Mouse (Mus musculus) stomach, embryonic 14.5 days (tissue): ENCODE data around the gene Isg15. TPM values are rescaled to one million over a fixed set of nuclear protein-coding genes. Genes with fewer than 3 reads are reported as not detected.

Experiments used
- ATAC-seq: fragments of 200-750 bp; cut with Nextera tagmentation; 2 replicates; pipeline ENCODE4 v1.8.0; 2017; ENCODE audit warnings: low read depth, moderate TSS enrichment; ENCODE audit not compliant: insufficient number of reproducible peaks, insufficient read depth, low FRiP score
- H3K27ac ChIP-seq: fragments of 300-500 bp; sonication (generic); 2 replicates; pipeline ENCODE4 v1.5.1; 2014; ENCODE audit warnings: mild to moderate bottlenecking, low read length, moderate library complexity, mixed read lengths
- H3K27me3 ChIP-seq: fragments of 300-500 bp; sonication (generic); 2 replicates; pipeline ENCODE4 v1.6.1; 2014; ENCODE audit warnings: low read length, control low read depth, mixed read lengths; ENCODE audit not compliant: control insufficient read depth, insufficient read depth
- H3K36me3 ChIP-seq: fragments of 300-500 bp; sonication (generic); 2 replicates; pipeline ENCODE4 v1.6.1; 2014; ENCODE audit warnings: mild to moderate bottlenecking, control low read depth, low read length, moderate library complexity, mixed read lengths; ENCODE audit not compliant: control insufficient read depth, insufficient read depth
- H3K4me1 ChIP-seq: fragments of 300-500 bp; sonication (generic); 2 replicates; pipeline ENCODE4 v1.6.1; 2014; ENCODE audit warnings: low read length, control low read depth, mixed read lengths; ENCODE audit not compliant: control insufficient read depth, insufficient read depth
- H3K4me2 ChIP-seq: fragments of 300-500 bp; sonication (generic); replicated peaks from 2 replicates; pipeline ENCODE4 v1.6.1; 2014; ENCODE audit warnings: low read depth, low read length, control low read depth
- H3K4me3 ChIP-seq: fragments of 300-500 bp; sonication (generic); 2 replicates; pipeline ENCODE4 v1.5.1; 2014; ENCODE audit warnings: low read depth, low read length, control low read depth
- H3K9ac ChIP-seq: fragments of 300-500 bp; sonication (generic); replicated peaks from 2 replicates; pipeline ENCODE4 v1.6.1; 2014; ENCODE audit warnings: low read depth, mild to moderate bottlenecking, control low read depth, low read length, moderate library complexity, mixed read lengths
- H3K9me3 ChIP-seq: fragments of 300-500 bp; sonication (generic); 2 replicates; pipeline ENCODE4 v1.6.1; 2016; ENCODE audit warnings: low read depth, low read length, control low read depth; ENCODE audit not compliant: control insufficient read depth
- WGBS: fragments of 180-500 bp; shearing (Covaris S2); extraction: QIAGEN DNeasy Blood & Tissue Kit; methylation state at CpG from one replicate; pipeline ENCODE4 v1.1.7; 2014; 5-methylcytosine and 5-hydroxymethylcytosine counted together
- polyA plus RNA-seq: library from polyadenylated mRNA; unstranded; fragments of >200 nt; fragmentation: Nextera tagmentation; extraction: Ambion mirVana; gene quantifications from 2 replicates; pipeline ENCODE4 v1.2.1, GENCODE M21; 2014

Gene Isg15
- polyA plus RNA-seq, 1 experiment from 2014 or later = 1.3 TPM

DNA sequence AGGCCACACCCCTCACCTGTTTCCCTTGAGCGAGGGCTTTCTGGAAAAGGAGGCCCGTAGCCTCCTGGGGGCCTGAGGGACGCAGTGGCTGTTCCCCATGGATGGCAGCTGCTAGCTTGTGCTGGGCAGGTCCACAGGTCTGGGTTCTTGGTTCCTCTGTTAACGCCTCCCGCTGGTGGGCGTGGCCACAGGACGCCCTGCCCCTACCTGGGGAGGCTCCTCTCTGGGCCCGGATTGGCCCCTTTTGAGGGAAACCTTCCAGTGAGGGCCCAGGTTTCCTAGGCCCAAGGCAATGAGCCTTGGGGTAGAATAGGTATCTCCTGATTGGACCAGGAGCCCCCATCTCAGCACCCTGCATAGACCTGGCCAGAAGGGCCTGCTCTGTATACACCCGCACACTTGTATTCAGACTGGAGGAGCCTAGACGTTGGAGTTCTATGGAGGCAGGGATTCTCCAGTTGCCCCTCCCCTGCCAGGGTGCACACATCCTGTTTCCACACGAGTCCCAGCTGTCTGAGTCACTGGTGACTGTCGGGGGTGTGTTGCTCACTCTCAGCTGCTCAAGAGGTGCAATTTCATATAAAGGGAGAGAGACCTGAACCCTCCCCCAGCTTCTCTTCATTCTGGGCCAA lies 27.9 kb upstream of the Isg15 start:
- Histone ChIP-seq H3K4me3 (peak overlapping the region; percentile 12; the same call in 1 of the 2 replicates), H3K9ac (no peak overlapping the region), H3K27me3 (no peaks in the 10 kb centered on the region), H3K9me3 (no peaks in the 10 kb centered on the region), H3K4me1 (peaks cover 9% of the 10 kb centered on the region; the same call in 1 of the 2 replicates), H3K4me2 (peak overlapping the region; percentile 22; the same call in 1 of the 2 replicates), H3K27ac (no peak overlapping the region), H3K36me3 (peaks cover 41% of the 10 kb centered on the region)
- WGBS = 15% methylated on average over 12 of the region's 12 CpGs
- peak; percentile 53; the same call in 1 of the 2 replicates for ATAC-seq

DNA sequence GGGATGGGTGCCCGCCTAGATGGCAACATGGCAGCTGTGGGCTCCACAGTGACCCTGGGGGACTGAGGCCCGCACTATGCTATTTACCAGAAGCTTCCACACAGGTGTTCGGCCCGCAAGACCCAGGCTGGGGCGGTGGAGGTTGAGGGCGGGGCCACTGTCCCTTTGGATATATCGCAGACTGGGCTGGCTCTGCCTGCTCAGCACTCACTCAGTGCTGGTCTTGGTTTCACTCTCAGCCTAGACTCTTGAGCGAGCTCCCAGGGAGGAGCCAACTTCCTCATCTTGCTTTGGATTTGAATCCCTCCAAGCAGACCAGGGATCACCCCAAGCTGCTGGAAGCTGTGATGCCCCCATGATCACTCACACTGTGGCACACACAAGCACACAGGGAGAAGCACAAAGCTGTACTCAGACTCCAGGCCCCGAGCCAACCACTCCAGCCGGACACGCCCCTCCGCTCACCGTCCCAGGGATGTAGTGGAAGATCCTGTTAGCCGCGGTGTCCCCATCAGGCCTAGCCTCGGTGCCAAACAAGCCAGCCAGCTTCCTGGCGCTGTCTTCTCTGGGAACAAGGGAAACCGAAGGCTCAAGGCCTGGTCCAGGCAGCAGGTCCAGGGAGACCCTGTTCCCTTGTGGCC lies 27.3 kb upstream of the Isg15 start:
- WGBS = 36% methylated on average over 18 of the region's 18 CpGs
- H3K27me3 ChIP-seq = no peaks in the 10 kb centered on the region
- no peak overlapping the region for H3K27ac ChIP-seq
- no peak overlapping the region for H3K9ac ChIP-seq
- H3K36me3 ChIP-seq = peaks cover 38% of the 10 kb centered on the region
- H3K4me2 ChIP-seq = peak overlapping the region; percentile 22; the same call in 1 of the 2 replicates
- peak overlapping the region; percentile 12; the same call in 1 of the 2 replicates for H3K4me3 ChIP-seq
- peaks cover 9% of the 10 kb centered on the region; the same call in 1 of the 2 replicates for H3K4me1 ChIP-seq
- peak; percentile 39; the same call in 1 of the 2 replicates for ATAC-seq
- H3K9me3 ChIP-seq = no peaks in the 10 kb centered on the region

DNA sequence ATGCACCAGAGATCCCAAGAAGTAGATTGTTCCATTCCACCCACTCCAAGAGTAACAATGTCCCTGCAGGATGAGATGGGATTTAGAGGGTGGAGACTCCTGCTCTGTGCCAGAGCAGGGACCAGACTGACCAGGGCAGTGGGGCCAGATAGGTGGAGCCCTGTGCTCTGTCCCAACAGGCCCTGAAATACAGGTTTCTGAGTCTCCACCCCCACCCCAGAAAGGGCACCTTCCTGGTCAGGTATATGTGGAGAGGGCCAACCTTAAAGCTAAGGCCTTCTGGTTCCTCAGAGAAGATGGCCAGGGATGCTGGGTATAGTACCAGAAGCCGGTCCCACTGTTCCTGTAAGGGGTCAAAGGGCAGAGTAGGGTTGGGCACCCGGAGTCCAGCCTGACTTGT lies 23.7 kb upstream of the Isg15 start:
- H3K9me3 ChIP-seq = no peaks in the 10 kb centered on the region
- peaks cover 2% of the 10 kb centered on the region; the same call in 1 of the 2 replicates for H3K36me3 ChIP-seq
- 74% methylated on average over 2 of the region's 2 CpGs for WGBS
- H3K27ac ChIP-seq = no peak overlapping the region
- no peak overlapping the region for H3K4me2 ChIP-seq
- no peaks in the 10 kb centered on the region for H3K27me3 ChIP-seq
- H3K9ac ChIP-seq = no peak overlapping the region
- ATAC-seq = no peak
- peaks cover 9% of the 10 kb centered on the region; the same call in 1 of the 2 replicates for H3K4me1 ChIP-seq
- H3K4me3 ChIP-seq = no peak overlapping the region

DNA sequence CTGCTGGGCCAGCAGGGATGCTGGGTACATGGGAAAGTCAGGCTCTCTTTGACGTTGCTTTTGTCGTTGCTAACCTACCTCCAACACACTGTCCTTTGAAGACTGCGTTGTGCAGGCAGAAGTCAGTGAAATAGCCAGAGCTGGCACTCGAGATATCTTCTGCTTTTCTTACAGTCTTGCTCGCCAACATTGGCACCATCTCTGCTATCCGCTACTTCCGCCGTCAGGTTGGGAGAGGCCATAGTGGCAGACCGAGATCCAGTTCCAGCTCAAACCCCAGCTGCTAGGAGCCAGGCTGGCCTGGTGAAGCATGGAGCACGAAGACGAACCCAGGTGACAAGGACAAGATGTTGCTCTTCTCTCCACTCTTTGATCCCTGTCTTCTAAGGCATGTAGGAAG lies 19.3 kb upstream of the Isg15 start:
- no peaks in the 10 kb centered on the region for H3K9me3 ChIP-seq
- H3K4me2 ChIP-seq = no peak overlapping the region
- H3K27me3 ChIP-seq = no peaks in the 10 kb centered on the region
- H3K4me3 ChIP-seq = no peak overlapping the region
- H3K36me3 ChIP-seq = no peaks in the 10 kb centered on the region; the same call in 1 of the 2 replicates
- H3K27ac ChIP-seq = no peak overlapping the region
- WGBS = 87% methylated on average over 11 of the region's 11 CpGs
- ATAC-seq = no peak
- H3K4me1 ChIP-seq = no peaks in the 10 kb centered on the region
- H3K9ac ChIP-seq = no peak overlapping the region

DNA sequence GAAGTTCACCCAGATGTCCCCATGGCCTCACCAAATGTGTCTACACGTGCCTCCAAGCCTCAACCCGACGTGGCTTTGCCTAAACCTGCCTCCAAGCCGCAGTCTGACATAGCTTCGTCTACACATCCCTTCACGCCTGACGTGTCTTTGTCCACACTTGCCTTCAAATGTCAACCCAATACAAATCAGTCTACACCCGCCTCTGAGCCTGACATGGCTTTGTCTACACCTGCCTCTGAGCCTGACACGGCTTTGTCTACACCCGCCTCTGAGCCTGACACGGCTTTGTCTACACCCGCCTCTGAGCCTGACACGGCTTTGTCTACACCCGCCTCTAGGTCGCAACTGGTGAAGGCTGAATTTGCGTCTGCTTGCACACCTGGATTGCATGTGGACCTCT lies 17.2 kb upstream of the Isg15 start:
- Histone ChIP-seq H3K27ac (no peak overlapping the region), H3K9ac (no peak overlapping the region), H3K4me3 (no peak overlapping the region), H3K27me3 (no peaks in the 10 kb centered on the region), H3K4me2 (no peak overlapping the region), H3K36me3 (no peaks in the 10 kb centered on the region), H3K4me1 (no peaks in the 10 kb centered on the region), H3K9me3 (no peaks in the 10 kb centered on the region)
- WGBS = 70% methylated on average over 15 of the region's 16 CpGs
- ATAC-seq = no peak

DNA sequence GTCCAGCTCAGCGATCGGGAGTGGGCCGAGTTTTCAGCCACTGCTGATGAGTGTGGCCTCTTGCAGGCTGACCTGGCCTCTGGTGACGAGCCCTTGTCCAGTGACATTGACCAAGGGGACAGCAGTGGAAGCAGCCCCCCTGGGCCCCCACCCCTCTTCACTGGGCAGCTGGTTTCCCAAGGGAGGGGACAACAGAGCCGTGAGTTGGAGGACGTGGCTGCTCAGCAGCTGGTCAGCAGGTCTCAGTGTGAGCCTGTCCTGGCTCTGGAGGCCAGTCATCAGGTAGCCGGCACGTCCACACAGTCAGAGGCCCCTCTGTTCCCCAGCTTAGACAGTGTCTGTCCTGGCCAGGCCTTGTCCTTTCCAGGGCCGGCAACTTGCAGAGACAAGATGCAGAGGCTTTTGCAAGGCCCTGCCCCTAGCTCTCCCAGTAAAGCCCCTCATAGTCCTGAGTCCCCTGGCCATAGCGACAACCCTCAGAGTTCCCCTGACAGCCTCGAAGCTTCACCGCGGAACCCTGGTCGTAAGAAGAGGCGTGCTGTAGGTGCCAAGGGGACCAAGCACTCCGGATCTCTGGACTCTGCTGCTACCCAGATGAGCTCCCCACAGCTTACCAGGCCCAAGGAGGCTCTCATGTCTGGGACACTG lies 16.5 kb upstream of the Isg15 start:
- H3K4me1 ChIP-seq = no peaks in the 10 kb centered on the region
- no peaks in the 10 kb centered on the region for H3K9me3 ChIP-seq
- H3K4me3 ChIP-seq = no peak overlapping the region
- no peaks in the 10 kb centered on the region for H3K36me3 ChIP-seq
- ATAC-seq = peak; percentile 49; the same call in 1 of the 2 replicates
- no peak overlapping the region for H3K4me2 ChIP-seq
- 75% methylated on average over 16 of the region's 16 CpGs for WGBS
- H3K27ac ChIP-seq = no peak overlapping the region
- no peak overlapping the region for H3K9ac ChIP-seq
- no peaks in the 10 kb centered on the region for H3K27me3 ChIP-seq

DNA sequence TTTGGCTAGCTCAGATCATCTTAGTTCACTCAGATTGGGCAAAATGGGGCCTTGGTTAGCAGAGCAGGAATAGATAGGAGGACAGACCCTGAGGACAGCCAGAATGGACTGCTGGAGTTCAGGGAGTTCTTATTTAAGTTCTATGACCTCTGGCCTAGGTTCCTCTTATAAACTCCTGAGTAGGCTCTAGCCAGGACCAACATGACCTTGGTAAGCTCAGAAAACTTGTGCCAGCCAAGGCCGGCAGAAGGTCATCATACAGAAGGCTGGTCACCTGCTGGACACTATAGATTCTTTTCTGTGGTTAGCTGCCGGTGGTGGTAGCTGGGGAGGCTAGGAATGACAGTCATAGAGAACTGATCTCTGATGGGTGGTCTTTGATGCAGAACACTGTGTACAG lies 15.6 kb upstream of the Isg15 start:
- no peak overlapping the region for H3K4me3 ChIP-seq
- ATAC-seq = no peak
- H3K9me3 ChIP-seq = no peaks in the 10 kb centered on the region
- no peaks in the 10 kb centered on the region for H3K27me3 ChIP-seq
- H3K36me3 ChIP-seq = no peaks in the 10 kb centered on the region
- no peak overlapping the region for H3K4me2 ChIP-seq
- 78% methylated on average over 2 of the region's 2 CpGs for WGBS
- H3K9ac ChIP-seq = no peak overlapping the region
- H3K4me1 ChIP-seq = no peaks in the 10 kb centered on the region
- no peak overlapping the region for H3K27ac ChIP-seq

DNA sequence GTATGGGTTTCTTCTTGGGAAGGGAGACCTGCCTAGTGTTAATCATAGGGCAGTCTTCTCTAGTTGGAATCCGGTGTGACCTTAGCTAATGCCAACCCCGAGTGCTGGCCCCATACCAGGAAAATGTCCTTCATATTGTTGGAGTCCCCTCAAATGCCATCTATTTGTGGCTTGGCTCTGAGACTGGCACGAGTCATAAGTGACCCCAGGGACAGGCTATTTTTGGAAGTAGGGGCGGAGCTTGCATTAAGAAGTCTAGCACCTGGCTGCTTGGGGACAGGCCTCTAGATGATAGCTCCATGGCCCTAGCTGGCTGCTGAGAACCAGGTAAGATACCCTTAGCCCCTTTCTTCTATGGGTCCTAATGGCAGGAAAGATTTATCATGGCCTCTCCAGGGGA lies 15.0 kb upstream of the Isg15 start, which contains the start of gene Perm1:
Perm1 (plus strand) TSS at position 220 of the 400 bp plus-strand sequence.
- H3K4me2 ChIP-seq = no peak within 1 kb of the TSS
- H3K27ac ChIP-seq = no peak within 1 kb of the TSS
- H3K9ac ChIP-seq = no peak within 1 kb of the TSS
- 73% methylated on average over 4 of the region's 4 CpGs for WGBS
- no peaks in the 10 kb centered on the region for H3K9me3 ChIP-seq
- H3K36me3 ChIP-seq = no peaks in the 10 kb centered on the region
- H3K4me3 ChIP-seq = no peak within 1 kb of the TSS
- H3K27me3 ChIP-seq = no peaks in the 10 kb centered on the region
- ATAC-seq = no peak
- H3K4me1 ChIP-seq = no peaks in the 10 kb centered on the region
